Mouse (Mus musculus) gastrocnemius, adult 8-10 months (tissue): ENCODE results near the gene Mdga1. TPM values are rescaled to one million over a fixed set of nuclear protein-coding genes. Genes with fewer than 3 reads are reported as not detected.

Source experiments
- DNase-seq, 2 experiments: peaks; one replicate each; pipeline ENCODE4 v3.0.0; 2022; ENCODE audit warnings: low spot score in 2 of 2
- total RNA-seq, 4 experiments: library from RNA; stranded (reverse); gene quantifications; 2 replicates each; pipeline ENCODE4 v1.2.4; 2022

Mdga1 gene
- total RNA-seq, 4 experiments from 2014 or later, result 12.1 to 28.3 (median 24.5) TPM

- DNase-seq, result no peak
Observed at GRCm38 (mm10) chr17:29925608-29926606, 44.0 kb downstream of the Mdga1 start.

- DNase-seq, result no peak
Observed at GRCm38 (mm10) chr17:29920089-29920488, 49.8 kb downstream of the Mdga1 start.

GRCm38 (mm10) chr17:29919552-29919920 is 50.4 kb downstream of the Mdga1 start:
- no peak for DNase-seq

GRCm38 (mm10) chr17:29918791-29919551 is 50.9 kb downstream of the Mdga1 start:
- DNase-seq, result no peak

- DNase-seq, result no peak
Observed at GRCm38 (mm10) chr17:29916968-29917367, 52.9 kb downstream of the Mdga1 start.

- DNase-seq, result no peak
Observed at GRCm38 (mm10) chr17:29915820-29916219, 54.1 kb downstream of the Mdga1 start.

GRCm38 (mm10) chr17:29913301-29913965 is 56.5 kb downstream of the Mdga1 start:
- DNase-seq, result no peak

- no peak for DNase-seq
Observed at GRCm38 (mm10) chr17:29912733-29913132, 57.2 kb downstream of the Mdga1 start.

- DNase-seq, result no peak
Observed at GRCm38 (mm10) chr17:29909031-29909430, 60.9 kb downstream of the Mdga1 start.

- no peak for DNase-seq
Observed at GRCm38 (mm10) chr17:29904694-29905093, 65.2 kb downstream of the Mdga1 start.

GRCm38 (mm10) chr17:29902406-29903155 is 67.3 kb downstream of the Mdga1 start:
- no peak for DNase-seq

- no peak for DNase-seq
Observed at GRCm38 (mm10) chr17:29900289-29900688, 69.6 kb downstream of the Mdga1 start.

GRCm38 (mm10) chr17:29896181-29897054 is 73.5 kb downstream of the Mdga1 start:
- DNase-seq, result peak in 1 of 2 experiments; percentile 44

- DNase-seq, result peak in 1 of 2 experiments; percentile 58
Observed at GRCm38 (mm10) chr17:29895566-29895965, 74.3 kb downstream of the Mdga1 start.

- peak; percentile 55 to 69 for DNase-seq
Observed at GRCm38 (mm10) chr17:29894965-29895364, 74.9 kb downstream of the Mdga1 start.

- DNase-seq, result no peak
Observed at GRCm38 (mm10) chr17:29890451-29891110, 79.3 kb downstream of the Mdga1 start.

GRCm38 (mm10) chr17:29888981-29889980 is 80.6 kb downstream of the Mdga1 start:
- DNase-seq, result peak; percentile 54 to 60
